ENCODE assay signal across 39 mouse cellular contexts in genomic region chr16:48418557-48418956, GRCm38 (mm10). TPM values are rescaled to one million over a fixed set of nuclear protein-coding genes. Genes with fewer than 3 reads are reported as not detected.
"Had no signal": no experiment of that assay in that cellular context is flagged by ENCODE, and none has a peak within 500 bp of the region (broad histone marks: within the 10 kb centered on the region; RNA-seq: fewer than 3 reads in every experiment).

No protein-coding gene starts in this region.

- H3K9ac ChIP-seq: heart, embryonic 13.5 days; heart, embryonic 15.5 days; hindbrain, embryonic 13.5 days; hindbrain, embryonic 15.5 days; kidney, embryonic 15.5 days; limb, embryonic 13.5 days; limb, embryonic 15.5 days; liver, embryonic 12.5 days had no signal

- ATAC-seq: hindbrain, postnatal 0 days; intestine, embryonic 16.5 days; liver, embryonic 12.5 days had no signal

- H3K4me1 ChIP-seq: heart, embryonic 13.5 days; heart, embryonic 15.5 days; hindbrain, embryonic 13.5 days; hindbrain, embryonic 15.5 days; kidney, embryonic 15.5 days; limb, embryonic 15.5 days; liver, embryonic 12.5 days had no signal

- H3K9me3 ChIP-seq: heart, embryonic 13.5 days; heart, embryonic 15.5 days; hindbrain, embryonic 13.5 days; hindbrain, embryonic 15.5 days; kidney, embryonic 15.5 days; limb, embryonic 13.5 days; limb, embryonic 15.5 days; liver, embryonic 12.5 days had no signal

- DNase-seq: gastrocnemius, postnatal 14 days; gastrocnemius, postnatal 36 days; heart, adult 11 months; heart, adult 2 months; heart, postnatal 14 days; heart, postnatal 36 days; kidney, adult 11 months; kidney, adult 8-10 months; kidney, postnatal 10 days; kidney, postnatal 25 days; layer of hippocampus, adult 9-11 months; layer of hippocampus, postnatal 36 days; left cerebral cortex, postnatal 4 days had no signal

- H3K27ac ChIP-seq: heart, adult 2 months; heart, embryonic 13.5 days; heart, embryonic 15.5 days; hindbrain, embryonic 13.5 days; hindbrain, embryonic 15.5 days; hindbrain, postnatal 0 days; kidney, embryonic 15.5 days; limb, embryonic 13.5 days; limb, embryonic 15.5 days; liver, embryonic 12.5 days had no signal

- H3K4me3 ChIP-seq: heart, adult 2 months; heart, embryonic 13.5 days; heart, embryonic 15.5 days; hindbrain, embryonic 13.5 days; hindbrain, embryonic 15.5 days; kidney, embryonic 15.5 days; limb, embryonic 13.5 days; limb, embryonic 15.5 days; liver, embryonic 12.5 days had no signal

- H3K27me3 ChIP-seq: heart, embryonic 13.5 days; heart, embryonic 15.5 days; hindbrain, embryonic 13.5 days; hindbrain, embryonic 15.5 days; limb, embryonic 13.5 days; limb, embryonic 15.5 days; liver, embryonic 12.5 days had no signal

- H3K4me2 ChIP-seq: heart, embryonic 11.5 days; heart, embryonic 13.5 days; heart, embryonic 15.5 days; hindbrain, embryonic 13.5 days; hindbrain, embryonic 15.5 days; kidney, embryonic 15.5 days; limb, embryonic 13.5 days; limb, embryonic 15.5 days; liver, embryonic 12.5 days had no signal

- H3K36me3 ChIP-seq: heart, embryonic 13.5 days; heart, embryonic 15.5 days; hindbrain, embryonic 13.5 days; hindbrain, embryonic 15.5 days; kidney, embryonic 15.5 days; limb, embryonic 13.5 days; limb, embryonic 15.5 days; liver, embryonic 12.5 days had no signal

RNA-seq across cellular contexts. Expression of gene Gm5485, which starts 6.3 kb away (rescaled TPM):
- total RNA-seq: gastrocnemius, adult 18-20 months; gastrocnemius, adult 8-10 months; gastrocnemius, postnatal 14 days; gastrocnemius, postnatal 36 days; heart, adult 2 months; heart, postnatal 14 days; heart, postnatal 36 days; hematopoietic stem cell, adult 5-6 weeks; hindbrain, postnatal 0 days; layer of hippocampus, adult 18-20 months; layer of hippocampus, adult 8-10 months; layer of hippocampus, postnatal 14 days; layer of hippocampus, postnatal 36 days; left cerebral cortex, adult 18-20 months; left cerebral cortex, adult 8-10 months; left cerebral cortex, postnatal 10 days; left cerebral cortex, postnatal 25 days; left cerebral cortex, postnatal 4 days had no signal
- polyA plus RNA-seq: gonadal fat pad, adult 2 months; heart, adult 2 months; heart, embryonic 11.5 days; heart, embryonic 13.5 days; heart, embryonic 15.5 days; heart, postnatal 0 days; hindbrain, embryonic 11.5 days; hindbrain, embryonic 13.5 days; hindbrain, embryonic 15.5 days; hindbrain, postnatal 0 days; kidney, embryonic 15.5 days; limb, embryonic 11.5 days; limb, embryonic 13.5 days; limb, embryonic 15.5 days; liver, embryonic 12.5 days had no signal

RNA-seq across cellular contexts. Expression of gene Morc1, which starts 12.5 kb away (rescaled TPM):
- total RNA-seq: gastrocnemius, adult 8-10 months; heart, adult 2 months; heart, postnatal 36 days; hematopoietic stem cell, adult 5-6 weeks; left cerebral cortex, adult 18-20 months had no signal
- polyA plus RNA-seq: hindbrain, embryonic 11.5 days; kidney, embryonic 15.5 days; large intestine, adult 2 months; limb, embryonic 11.5 days; limb, embryonic 13.5 days; liver, embryonic 12.5 days had no signal
